Mouse (Mus musculus): ENCODE data around the gene Tnr. TPM values are rescaled to one million over a fixed set of nuclear protein-coding genes. Genes with fewer than 3 reads are reported as not detected.

Gene Tnr
- total and polyA plus RNA-seq, 3 experiments, result not detected

- Histone ChIP-seq H3K27me3 (replicated peaks) (peaks cover 81% of the 10 kb centered on the region), H3K9ac (ENCODE audit: insufficient read depth, low read depth) (no peak overlapping the region), H3K4me2 (ENCODE audit: insufficient read depth, low read depth, poor library complexity, severe bottlenecking) (no peak overlapping the region), H3K79me2 (replicated peaks; ENCODE audit: control insufficient read depth, extremely low read depth, insufficient read depth, poor library complexity, severe bottlenecking) (no peaks in the 10 kb centered on the region), H3K27ac (ENCODE audit: insufficient read depth, low read depth) (no peak overlapping the region), H3K4me1 (ENCODE audit: control insufficient read depth in 1 of 2, insufficient read depth in 2 of 2) (no peaks in the 10 kb centered on the region), H3K4me3 (replicated peaks in 1 of 3; ENCODE audit: low read depth in 2 of 3, low read length in 2 of 3, poor library complexity in 1 of 3) (no peak overlapping the region), H3K9me3 (replicated peaks; ENCODE audit: low read length) (no peaks in the 10 kb centered on the region), H3K36me3 (replicated peaks in 1 of 2; ENCODE audit: control insufficient read depth in 1 of 2, insufficient read depth in 1 of 2, low read length in 1 of 2) (no peaks in the 10 kb centered on the region)
- dilution Hi-C loops (cut with MboI; ENCODE audit: extremely low pct_ligation_motif_present, extremely low pct_unique_long_range_greater_than_20kb, low sequenced_read_pairs), result no loop called here
- DNase-seq (ENCODE audit: extremely low read depth), result no peak
- in situ Hi-C loops (cut with MboI; ENCODE audit: low pct_ligation_motif_present, low pct_unique_long_range_greater_than_20kb, low sequenced_read_pairs), result no loop called here
- TF ChIP-seq NRF1 (IDR thresholded peaks at IDR 0.05; ENCODE audit: low read depth, low read length), result no peak
- TF ChIP-seq USF2 (conservative IDR thresholded peaks at IDR 0.05; ENCODE audit: low read depth, low read length), result no peak
- TF ChIP-seq POLR2A (IDR thresholded peaks at IDR 0.05; ENCODE audit: low read depth, low read length), result no peak
- TF ChIP-seq ZNF384 (IDR thresholded peaks at IDR 0.05; ENCODE audit: low read depth, low read length), result no peak
- TF ChIP-seq TCF12 (IDR thresholded peaks at IDR 0.05; ENCODE audit: low read depth, low read length), result no peak
- TF ChIP-seq GABPA (IDR thresholded peaks at IDR 0.05; ENCODE audit: insufficient replicate concordance, low read depth, low read length), result no peak
- no peak for TF ChIP-seq ELF1 (IDR thresholded peaks at IDR 0.05; ENCODE audit: low read depth, low read length)
- no peak for TF ChIP-seq JUND (conservative IDR thresholded peaks at IDR 0.05; ENCODE audit: low read depth, low read length)
- no peak for TF ChIP-seq ETS1 (conservative IDR thresholded peaks at IDR 0.05; ENCODE audit: low read depth, low read length)
- no peak for TF ChIP-seq POLR2AphosphoS2 (IDR thresholded peaks at IDR 0.05; ENCODE audit: low read depth, low read length)
- TF ChIP-seq MAX (IDR thresholded peaks at IDR 0.05; ENCODE audit: low read length), result no peak
- TF ChIP-seq MAFK (IDR thresholded peaks at IDR 0.05; ENCODE audit: insufficient replicate concordance, low read length), result no peak
These were observed 90.6 kb downstream of the Tnr start for GRCm38 (mm10) chr1:159614062-159614601.

DNA sequence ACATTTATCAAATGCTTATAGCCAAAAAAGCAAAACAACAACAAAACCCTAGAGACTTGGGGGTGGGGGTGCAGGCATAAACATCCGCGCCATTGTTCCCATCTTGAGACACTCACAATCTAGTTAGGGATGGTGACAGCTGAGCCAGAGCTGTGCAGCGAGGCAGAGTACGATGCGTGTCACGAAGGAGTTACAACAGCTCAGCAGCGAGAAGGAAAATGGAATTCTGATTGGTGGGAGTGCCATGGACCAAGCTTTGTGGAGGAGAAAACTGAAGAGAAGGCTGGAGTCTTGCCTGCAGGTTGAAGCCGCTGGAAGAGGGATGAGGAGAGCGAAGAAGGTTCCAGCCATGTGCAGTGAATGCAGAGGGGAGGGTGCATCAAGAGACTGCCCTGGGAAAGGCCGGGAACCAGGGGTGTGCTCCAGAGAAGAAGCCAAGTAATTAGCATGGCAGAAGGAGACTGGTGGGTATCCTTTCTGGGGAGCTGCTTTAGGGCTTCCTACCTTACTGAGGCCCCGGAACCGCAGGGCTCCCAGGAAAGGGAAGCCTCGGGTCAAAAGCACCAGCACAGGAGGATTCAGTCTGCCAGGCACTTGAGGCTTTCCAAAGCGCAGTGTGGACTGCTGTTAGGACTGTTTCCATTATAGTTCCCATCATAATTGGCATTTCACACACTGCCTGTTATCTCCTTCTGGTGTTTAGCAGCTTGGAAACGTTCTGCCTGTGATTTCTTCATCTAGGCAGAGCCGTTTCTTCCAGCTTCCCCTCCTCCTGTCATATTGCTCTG, 91.3 kb downstream of the Tnr start:
- no peak overlapping the region for H3K4me3 ChIP-seq (replicated peaks in 1 of 3; ENCODE audit: low read depth in 2 of 3, low read length in 2 of 3, poor library complexity in 1 of 3)
- dilution Hi-C loops (cut with MboI; ENCODE audit: extremely low pct_ligation_motif_present, extremely low pct_unique_long_range_greater_than_20kb, low sequenced_read_pairs), result no loop called here
- no peak for DNase-seq (ENCODE audit: extremely low read depth)
- no peaks in the 10 kb centered on the region for H3K79me2 ChIP-seq (replicated peaks; ENCODE audit: control insufficient read depth, extremely low read depth, insufficient read depth, poor library complexity, severe bottlenecking)
- in situ Hi-C loops (cut with MboI; ENCODE audit: low pct_ligation_motif_present, low pct_unique_long_range_greater_than_20kb, low sequenced_read_pairs), result no loop called here
- H3K4me1 ChIP-seq (ENCODE audit: control insufficient read depth in 1 of 2, insufficient read depth in 2 of 2), result no peaks in the 10 kb centered on the region
- H3K36me3 ChIP-seq (replicated peaks in 1 of 2; ENCODE audit: control insufficient read depth in 1 of 2, insufficient read depth in 1 of 2, low read length in 1 of 2), result no peaks in the 10 kb centered on the region
- H3K9ac ChIP-seq (ENCODE audit: insufficient read depth, low read depth), result no peak overlapping the region
- no peak overlapping the region for H3K27ac ChIP-seq (ENCODE audit: insufficient read depth, low read depth)
- no peak for TF ChIP-seq HCFC1 (IDR thresholded peaks at IDR 0.05; ENCODE audit: low read depth, low read length)
- no peak for TF ChIP-seq MYC (IDR thresholded peaks at IDR 0.05; ENCODE audit: low read depth, low read length)
- no peak for TF ChIP-seq KAT2A (IDR thresholded peaks at IDR 0.05; ENCODE audit: insufficient replicate concordance, low read length)
- TF ChIP-seq UBTF (IDR thresholded peaks at IDR 0.05; ENCODE audit: low read depth, low read length), result no peak
- TF ChIP-seq MXI1 (IDR thresholded peaks at IDR 0.05; ENCODE audit: low read depth, low read length), result no peak
- TF ChIP-seq BHLHE40 (IDR thresholded peaks at IDR 0.05; ENCODE audit: low read depth, low read length), result no peak
- TF ChIP-seq CHD2 (IDR thresholded peaks at IDR 0.05; ENCODE audit: low read length), result no peak
- H3K27me3 ChIP-seq (replicated peaks), result peaks cover 82% of the 10 kb centered on the region
- H3K4me2 ChIP-seq (ENCODE audit: insufficient read depth, low read depth, poor library complexity, severe bottlenecking), result no peak overlapping the region
- no peaks in the 10 kb centered on the region for H3K9me3 ChIP-seq (replicated peaks; ENCODE audit: low read length)

All from CH12.LX (cell line).